ENCODE assay signal across 18 mouse cellular contexts in genomic region chr11:120831659-120832440, GRCm38 (mm10).
"Had no signal": no experiment of that assay in that cellular context is flagged by ENCODE, and none has a peak within 500 bp of the region (broad histone marks: within the 10 kb centered on the region; RNA-seq: fewer than 3 reads in every experiment).

No protein-coding gene starts in this region.

- H3K36me3 ChIP-seq: midbrain, embryonic 13.5 days; neural tube, embryonic 13.5 days; neural tube, embryonic 15.5 days had no signal

- H3K4me3 ChIP-seq: midbrain, embryonic 13.5 days; myocyte; neural tube, embryonic 13.5 days; neural tube, embryonic 15.5 days had no signal

- DNase-seq: lung, adult 18-20 months; lung, embryonic 14.5 days; lung, postnatal 10 days; lung, postnatal 4 days; retina, postnatal 1 day; right cerebral cortex, adult 18-20 months; right cerebral cortex, postnatal 25 days; right cerebral cortex, postnatal 4 days; spleen, adult 18-20 months; thymus, adult 18-20 months; thymus, postnatal 14 days; thymus, postnatal 36 days had no signal

- H3K9ac ChIP-seq: lung, embryonic 14.5 days; midbrain, embryonic 13.5 days; neural tube, embryonic 13.5 days; neural tube, embryonic 15.5 days had no signal

- H3K9me3 ChIP-seq: midbrain, embryonic 13.5 days; neural tube, embryonic 13.5 days; neural tube, embryonic 15.5 days had no signal

- H3K27ac ChIP-seq: midbrain, embryonic 13.5 days; neural tube, embryonic 13.5 days; neural tube, embryonic 15.5 days had no signal

- ATAC-seq: midbrain, embryonic 13.5 days; midbrain, embryonic 16.5 days had no signal

- H3K27me3 ChIP-seq: midbrain, embryonic 13.5 days; neural tube, embryonic 13.5 days; neural tube, embryonic 15.5 days had no signal

- H3K4me2 ChIP-seq: lung, embryonic 14.5 days; midbrain, embryonic 11.5 days; midbrain, embryonic 13.5 days; neural tube, embryonic 13.5 days; neural tube, embryonic 15.5 days had no signal
